Mouse (Mus musculus) forebrain, embryonic 16.5 days (tissue): Measurements from ENCODE around the gene Inava. TPM values are rescaled to one million over a fixed set of nuclear protein-coding genes. Genes with fewer than 3 reads are reported as not detected.

Source experiments
- ATAC-seq: fragments of 200-750 bp; cut with Nextera tagmentation; 2 replicates; pipeline ENCODE4 v1.8.0; 2017; ENCODE audit warnings: mild to moderate bottlenecking, moderate library complexity
- H3K27ac ChIP-seq: fragments of 300-500 bp; sonication (generic); 2 replicates; pipeline ENCODE4 v1.5.1; 2014; ENCODE audit warnings: low read length, control low read depth
- H3K27me3 ChIP-seq: fragments of 300-500 bp; sonication (generic); replicated peaks from 2 replicates; pipeline ENCODE4 v1.6.1; 2014; ENCODE audit warnings: low read length; ENCODE audit not compliant: control insufficient read depth, insufficient read depth
- H3K36me3 ChIP-seq: fragments of 300-500 bp; sonication (generic); 2 replicates; pipeline ENCODE4 v1.6.1; 2014; ENCODE audit not compliant: control insufficient read depth, insufficient read depth
- H3K4me1 ChIP-seq: fragments of 300-500 bp; sonication (generic); replicated peaks from 2 replicates; pipeline ENCODE4 v1.6.1; 2014; ENCODE audit warnings: low read length; ENCODE audit not compliant: control insufficient read depth, insufficient read depth
- H3K4me2 ChIP-seq: fragments of 300-500 bp; sonication (generic); 2 replicates; pipeline ENCODE4 v1.6.1; 2014; ENCODE audit warnings: mild to moderate bottlenecking, low read length, control low read depth
- H3K4me3 ChIP-seq: fragments of 300-500 bp; sonication (generic); replicated peaks from 2 replicates; pipeline ENCODE4 v1.5.1; 2014; ENCODE audit warnings: mild to moderate bottlenecking, low read length, control low read depth
- H3K9ac ChIP-seq: fragments of 300-500 bp; sonication (generic); replicated peaks from 2 replicates; pipeline ENCODE4 v1.6.1; 2014; ENCODE audit warnings: low read depth, low read length, control low read depth
- H3K9me3 ChIP-seq: fragments of 300-500 bp; sonication (generic); 2 replicates; pipeline ENCODE4 v1.6.1; 2016; ENCODE audit warnings: low read length; ENCODE audit not compliant: control insufficient read depth
- WGBS: fragments of 180-500 bp; shearing (Covaris S2); extraction: QIAGEN DNeasy Blood & Tissue Kit; methylation state at CpG from one replicate; pipeline ENCODE4 v1.1.7; 2014; 5-methylcytosine and 5-hydroxymethylcytosine counted together
- polyA plus RNA-seq: library from polyadenylated mRNA; unstranded; fragments of >200 nt; fragmentation: Nextera tagmentation; extraction: Ambion mirVana; gene quantifications from 2 replicates; pipeline ENCODE4 v1.2.1, GENCODE M21; 2015

Gene Inava
- polyA plus RNA-seq, 1 experiment from 2014 or later: 5.2 TPM

DNA sequence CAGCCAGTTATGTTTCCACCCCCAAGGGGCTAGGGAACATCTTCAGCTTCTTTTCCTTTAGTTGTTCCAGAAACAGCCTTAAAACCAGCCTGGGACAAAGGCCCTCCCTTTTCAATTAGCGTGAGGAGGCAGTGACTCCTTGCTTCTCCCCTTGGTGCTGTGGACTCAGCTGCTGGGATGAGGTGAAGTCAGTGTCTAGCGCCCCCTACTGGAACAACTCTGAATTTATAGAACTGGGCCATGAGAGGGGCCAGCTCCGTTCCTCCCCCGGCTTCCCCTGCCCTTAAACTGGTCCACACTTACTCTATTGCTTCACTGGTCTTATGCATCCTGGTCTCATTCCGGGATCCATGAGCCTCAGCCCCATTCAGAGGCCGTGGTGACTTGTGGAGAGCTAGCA is 58.9 kb downstream of the Inava start:
- Histone ChIP-seq H3K9ac (no peak overlapping the region), H3K9me3 (no peaks in the 10 kb centered on the region), H3K4me2 (no peak overlapping the region), H3K27ac (no peak overlapping the region), H3K4me3 (no peak overlapping the region), H3K4me1 (peaks cover 9% of the 10 kb centered on the region), H3K27me3 (no peaks in the 10 kb centered on the region), H3K36me3 (peaks cover 43% of the 10 kb centered on the region)
- 27% methylated on average over 6 of the region's 6 CpGs for WGBS
- ATAC-seq: no peak; the same call in 1 of the 2 replicates

DNA sequence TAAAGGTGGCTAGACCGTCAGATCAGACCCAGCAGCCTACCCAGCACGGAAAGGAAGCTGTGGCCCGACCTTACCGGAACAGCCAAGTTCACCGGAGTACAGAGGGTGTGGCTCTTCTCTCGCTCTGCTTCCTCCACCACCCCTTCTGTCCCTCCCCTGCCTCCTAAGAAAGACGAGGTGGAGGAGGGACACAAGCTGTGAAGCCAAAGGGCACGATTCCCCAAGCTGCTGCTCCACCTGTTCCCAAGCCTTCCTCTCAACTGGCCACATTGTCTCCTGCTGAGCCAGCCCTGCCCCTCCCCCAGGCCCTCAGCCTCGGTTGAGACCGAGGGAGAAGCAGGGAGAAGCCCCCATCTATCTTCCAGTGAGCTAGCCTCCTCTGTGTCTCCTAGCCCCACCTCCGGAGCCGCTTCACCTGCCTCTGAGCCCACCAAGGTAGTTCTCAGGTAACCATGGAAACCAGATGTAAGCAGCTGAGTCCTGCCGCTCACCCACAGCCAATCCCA is 59.9 kb downstream of the Inava start:
- WGBS: 17% methylated on average over 13 of the region's 13 CpGs
- H3K36me3 ChIP-seq: peaks cover 46% of the 10 kb centered on the region

DNA sequence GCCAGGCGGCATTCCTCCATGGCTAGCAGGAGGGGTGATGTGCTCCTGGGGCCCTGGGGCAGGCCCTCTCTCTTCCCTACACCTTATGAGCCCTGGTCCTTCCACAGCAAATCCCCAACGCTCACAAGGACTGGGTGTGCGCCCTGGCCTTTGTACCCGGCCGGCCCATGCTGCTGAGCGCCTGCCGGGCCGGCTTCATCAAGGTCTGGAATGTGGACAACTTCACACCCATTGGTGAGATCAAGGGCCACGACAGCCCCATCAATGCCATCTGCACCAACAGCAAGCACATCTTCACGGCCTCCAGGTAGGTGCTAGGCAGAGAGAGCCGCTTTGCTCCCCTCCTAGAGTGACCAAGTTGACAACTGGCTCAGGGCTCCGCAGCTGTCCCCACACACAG is 61.4 kb downstream of the Inava start:
- Histone ChIP-seq H3K27ac (no peak overlapping the region), H3K4me1 (peaks cover 9% of the 10 kb centered on the region), H3K27me3 (no peaks in the 10 kb centered on the region), H3K36me3 (peaks cover 47% of the 10 kb centered on the region), H3K9ac (no peak overlapping the region), H3K4me2 (no peak overlapping the region), H3K9me3 (no peaks in the 10 kb centered on the region), H3K4me3 (no peak overlapping the region)
- ATAC-seq: no peak
- WGBS: 75% methylated on average over 12 of the region's 12 CpGs

More for the DNA sequence above, 59.9 kb downstream of the Inava start:
- H3K4me3 ChIP-seq: no peak overlapping the region
- H3K4me1 ChIP-seq: peaks cover 9% of the 10 kb centered on the region
- no peaks in the 10 kb centered on the region for H3K27me3 ChIP-seq
- no peak overlapping the region for H3K27ac ChIP-seq
- H3K9ac ChIP-seq: no peak overlapping the region
- H3K9me3 ChIP-seq: no peaks in the 10 kb centered on the region
- no peak overlapping the region for H3K4me2 ChIP-seq
- ATAC-seq: no peak

DNA sequence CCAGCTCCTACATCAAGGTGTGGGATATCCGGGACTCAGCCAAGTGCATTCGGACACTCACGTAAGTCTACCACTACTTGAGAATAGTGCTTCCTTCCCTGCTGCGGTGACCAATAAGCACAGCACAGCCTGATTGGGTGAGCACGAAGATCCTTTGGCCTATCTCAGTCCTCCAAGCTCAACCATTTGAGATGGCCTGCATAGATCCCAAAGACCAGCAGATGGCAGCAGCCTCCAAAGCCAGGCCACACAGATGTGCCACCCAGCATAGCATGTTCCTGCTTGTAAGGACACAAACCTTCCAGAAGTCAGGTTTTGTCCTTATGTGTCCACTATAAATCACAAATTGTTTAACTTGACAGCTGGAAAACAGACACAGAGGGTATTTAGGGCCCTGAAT is 64.0 kb downstream of the Inava start:
- 11% methylated on average over 5 of the region's 5 CpGs for WGBS
- Histone ChIP-seq H3K27ac (no peak overlapping the region), H3K36me3 (peaks cover 36% of the 10 kb centered on the region), H3K9me3 (no peaks in the 10 kb centered on the region), H3K9ac (no peak overlapping the region), H3K4me1 (peaks cover 9% of the 10 kb centered on the region), H3K4me2 (no peak overlapping the region), H3K27me3 (no peaks in the 10 kb centered on the region), H3K4me3 (no peak overlapping the region)
- peak; percentile 65 for ATAC-seq

DNA sequence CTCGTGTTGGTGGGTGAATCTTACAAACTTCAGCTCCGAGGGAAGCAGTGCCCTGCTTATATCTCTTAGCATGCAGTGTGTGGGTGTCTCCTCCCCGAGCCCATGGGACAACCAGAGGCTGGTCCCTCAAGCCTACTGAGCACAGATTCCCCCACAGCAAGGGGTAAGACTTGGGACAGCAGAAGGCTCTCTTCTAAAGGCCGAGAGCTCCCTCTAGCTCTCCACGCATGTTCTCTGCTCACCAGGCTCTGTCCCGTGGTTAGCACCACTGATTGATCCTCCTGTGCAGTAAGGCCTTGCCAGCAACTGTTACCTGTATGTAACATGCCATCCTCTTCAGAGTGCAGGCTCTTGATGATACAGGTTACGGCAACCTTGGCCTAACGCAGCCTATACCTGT is 66.4 kb downstream of the Inava start:
- H3K9me3 ChIP-seq: no peaks in the 10 kb centered on the region
- no peaks in the 10 kb centered on the region for H3K4me1 ChIP-seq
- no peak overlapping the region for H3K4me2 ChIP-seq
- H3K4me3 ChIP-seq: no peak overlapping the region
- 76% methylated on average over 8 of the region's 8 CpGs for WGBS
- peaks cover 37% of the 10 kb centered on the region for H3K36me3 ChIP-seq
- no peaks in the 10 kb centered on the region for H3K27me3 ChIP-seq
- H3K9ac ChIP-seq: no peak overlapping the region
- ATAC-seq: no peak
- no peak overlapping the region for H3K27ac ChIP-seq

DNA sequence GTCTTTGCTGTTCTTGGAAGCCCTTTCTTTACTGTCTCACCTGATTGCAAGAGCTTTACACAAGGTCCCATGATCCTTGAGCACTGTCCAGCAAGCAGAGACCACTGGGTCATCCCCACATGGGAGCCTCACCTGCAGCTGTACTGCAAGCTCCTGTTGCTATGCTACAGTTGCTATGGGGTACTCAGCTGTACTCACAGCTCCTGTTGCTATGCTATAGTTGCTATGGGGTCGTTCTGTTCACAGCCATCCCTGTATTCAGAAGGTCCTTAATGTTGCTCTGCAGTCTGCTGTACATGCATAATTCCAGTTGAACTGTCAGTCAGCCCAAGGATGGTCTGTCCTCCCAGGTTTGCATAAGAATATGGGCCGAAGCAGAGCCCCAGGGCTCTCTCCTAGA is 68.6 kb downstream of the Inava start:
- WGBS: 47% methylated on average over 2 of the region's 2 CpGs
- no peaks in the 10 kb centered on the region for H3K4me1 ChIP-seq
- no peak overlapping the region for H3K4me2 ChIP-seq
- no peak overlapping the region for H3K4me3 ChIP-seq
- peaks cover 24% of the 10 kb centered on the region for H3K36me3 ChIP-seq
- no peaks in the 10 kb centered on the region for H3K27me3 ChIP-seq
- no peaks in the 10 kb centered on the region for H3K9me3 ChIP-seq
- no peak overlapping the region for H3K9ac ChIP-seq
- H3K27ac ChIP-seq: no peak overlapping the region
- ATAC-seq: peak; percentile 34; the same call in 1 of the 2 replicates

Other genes with a start within 250 kb of the Inava start
- gene Igfn1, start 227.9 kb downstream of the Inava start, polyA plus RNA-seq: not detected in 2 replicates
- gene Tmem9, start 226.1 kb downstream of the Inava start, polyA plus RNA-seq: 141 and 146 TPM in 2 replicates
- gene Ascl5, start 183.5 kb downstream of the Inava start, polyA plus RNA-seq: not detected in 2 replicates
- gene Cacna1s, start 181.5 kb downstream of the Inava start, polyA plus RNA-seq: 0.32 and 0.54 TPM in 2 replicates
- gene Kif21b, start 102.9 kb downstream of the Inava start, polyA plus RNA-seq: 78.3 and 80.5 TPM in 2 replicates
- gene Mroh3, start 21.4 kb downstream of the Inava start, polyA plus RNA-seq: 0.16 TPM in 1 of 2 replicates, not detected in the other
- not detected in 2 replicates for gene Gpr25, start 26.6 kb upstream of the Inava start, polyA plus RNA-seq
- 30.8 and 32.0 TPM in 2 replicates for gene Camsap2, start 111.8 kb upstream of the Inava start, polyA plus RNA-seq
- gene Ddx59, start 181.0 kb upstream of the Inava start, polyA plus RNA-seq: 17.2 and 19.0 TPM in 2 replicates
- 1.7 and 2.4 TPM in 2 replicates for gene Kif14, start 232.1 kb upstream of the Inava start, polyA plus RNA-seq